Mouse (Mus musculus) liver, adult 2 months (tissue): ENCODE measurements around the gene Ppp1r3c. TPM values are rescaled to one million over a fixed set of nuclear protein-coding genes. Genes with fewer than 3 reads are reported as not detected.
"Not testable (repeated sequence)": the region's sequence is repeated elsewhere in the genome, so short reads cannot be mapped to it uniquely, and the experiment has no call there.

Source experiments
- DNase-seq: peaks from one replicate; pipeline ENCODE4 v3.0.0-alpha.2; 2011; ENCODE audit warnings: low read depth, low spot score; ENCODE audit errors: extremely low read depth
- H3K27ac ChIP-seq: fragments of 200-500 bp; replicated peaks from 2 replicates; pipeline ENCODE4 v1.5.1; 2012; ENCODE audit warnings: low read depth, mild to moderate bottlenecking, control low read depth, inconsistent platforms, low read length; ENCODE audit not compliant: insufficient read depth
- H3K27me3 ChIP-seq: fragments of 200-500 bp; 2 replicates; pipeline ENCODE4 v1.6.1; 2012; ENCODE audit warnings: mild to moderate bottlenecking, moderate library complexity, low read length, inconsistent platforms; ENCODE audit not compliant: control insufficient read depth, insufficient read depth
- H3K36me3 ChIP-seq: fragments of 200-500 bp; 2 replicates; pipeline ENCODE4 v1.6.1; 2012; ENCODE audit warnings: low read length, inconsistent platforms; ENCODE audit not compliant: control insufficient read depth, insufficient read depth
- H3K4me1 ChIP-seq: fragments of 200-500 bp; 2 replicates; pipeline ENCODE4 v1.6.1; 2011; ENCODE audit warnings: low read length; ENCODE audit not compliant: control insufficient read depth, insufficient read depth
- H3K4me3 ChIP-seq: fragments of 200-500 bp; 2 replicates; pipeline ENCODE4 v1.5.1; 2011; ENCODE audit warnings: low read depth, mild to moderate bottlenecking, control low read depth, low read length, moderate library complexity; ENCODE audit not compliant: insufficient read depth
- H3K79me2 ChIP-seq: fragments of 200-500 bp; 2 replicates; pipeline ENCODE4 v1.6.1; 2012; ENCODE audit warnings: inconsistent platforms, mild to moderate bottlenecking, low read length, moderate library complexity; ENCODE audit not compliant: control insufficient read depth, insufficient read depth
- H3K9ac ChIP-seq: fragments of 200-500 bp; 2 replicates; pipeline ENCODE4 v1.6.1; 2012; ENCODE audit warnings: low read depth, mild to moderate bottlenecking, control low read depth, inconsistent platforms, low read length
- CTCF ChIP-seq: fragments of 200-500 bp; IDR thresholded peaks from 2 replicates; pipeline ENCODE4 v1.5.1; 2011; ENCODE audit warnings: low read depth, low read length, control low read depth
- POLR2A ChIP-seq: fragments of 200-500 bp; IDR thresholded peaks from 2 replicates; pipeline ENCODE4 v1.6.1; 2011; ENCODE audit warnings: low read length, control low read depth; ENCODE audit not compliant: insufficient read depth; ENCODE audit errors: extremely low read depth
- WGBS: fragments of 180-500 bp; shearing (Covaris S2); methylation state at CpG from one replicate; pipeline ENCODE4 v1.1.7; 2018; 5-methylcytosine and 5-hydroxymethylcytosine counted together
- polyA plus RNA-seq: library from polyadenylated mRNA; depleted of rRNA; stranded (reverse); fragments of >200 nt; gene quantifications from 2 replicates; pipeline ENCODE4 v1.2.3, GENCODE M21; 2012
- total RNA-seq: library from RNA; depleted of rRNA; stranded (reverse); fragments of >200 nt; gene quantifications from 2 replicates; pipeline ENCODE4 v1.2.3, GENCODE M21; 2014

The Ppp1r3c gene
- total and polyA plus RNA-seq, 2 experiments: 23.3 to 39.9 TPM

DNA sequence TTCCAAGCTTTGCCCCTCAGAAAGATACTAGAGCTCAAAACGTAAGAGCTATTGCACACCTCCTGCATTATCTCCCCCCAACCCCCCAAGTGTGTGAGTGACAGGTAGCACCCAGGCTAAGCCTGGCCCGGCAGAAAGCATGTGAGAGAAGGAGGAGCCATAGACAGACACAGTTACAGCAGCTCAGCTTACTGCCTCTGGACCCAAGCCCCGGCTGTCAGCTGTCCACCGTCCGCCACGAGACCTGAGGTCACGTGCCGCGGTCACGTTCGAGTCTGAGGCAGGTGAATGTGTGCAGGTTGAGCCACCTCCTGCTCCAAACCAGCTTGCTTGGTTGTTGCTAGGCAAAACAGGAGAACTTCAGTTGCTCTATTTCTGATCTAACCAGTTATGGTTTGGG is 5.1 kb downstream of the Ppp1r3c start:
- TF ChIP-seq POLR2A (no peak), CTCF (no peak)
- DNase-seq: peak; percentile 93
- H3K4me1 ChIP-seq: peaks cover 22% of the 10 kb centered on the region
- H3K36me3 ChIP-seq: peaks cover 5% of the 10 kb centered on the region
- no peaks in the 10 kb centered on the region; the same call in 1 of the 2 replicates for H3K79me2 ChIP-seq
- H3K27ac ChIP-seq: no peak overlapping the region; the same call in 1 of the 2 replicates
- WGBS: 25% methylated on average over 11 of the region's 11 CpGs
- H3K27me3 ChIP-seq: no peaks in the 10 kb centered on the region
- no peak overlapping the region for H3K4me3 ChIP-seq
- no peak overlapping the region for H3K9ac ChIP-seq

DNA sequence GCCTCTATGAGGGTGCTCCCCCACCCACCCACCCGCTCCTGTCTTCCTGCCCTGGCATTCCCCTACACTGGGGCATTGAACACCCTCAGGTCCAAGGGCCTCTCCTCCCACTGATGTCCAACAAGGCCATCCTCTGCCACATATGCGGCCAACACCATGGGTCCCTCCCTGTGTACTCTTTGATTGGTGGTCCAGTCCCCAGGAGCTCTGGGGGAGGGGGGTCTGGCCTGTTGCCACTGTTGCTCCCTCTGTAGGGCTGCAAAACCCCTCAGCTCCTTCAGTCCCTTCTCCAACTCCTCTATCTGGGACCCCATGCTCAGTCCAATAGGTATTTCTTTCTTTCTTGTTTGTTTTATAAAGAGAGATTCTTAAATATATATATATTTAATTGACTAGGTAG is 6.0 kb downstream of the Ppp1r3c start:
- H3K27ac ChIP-seq, H3K36me3 ChIP-seq, H3K4me3 ChIP-seq, H3K27me3 ChIP-seq, DNase-seq, H3K9ac ChIP-seq, H3K79me2 ChIP-seq: not testable (repeated sequence)
- 53% methylated on average over 2 of the region's 2 CpGs for WGBS
- peaks cover 22% of the 10 kb centered on the region for H3K4me1 ChIP-seq

DNA sequence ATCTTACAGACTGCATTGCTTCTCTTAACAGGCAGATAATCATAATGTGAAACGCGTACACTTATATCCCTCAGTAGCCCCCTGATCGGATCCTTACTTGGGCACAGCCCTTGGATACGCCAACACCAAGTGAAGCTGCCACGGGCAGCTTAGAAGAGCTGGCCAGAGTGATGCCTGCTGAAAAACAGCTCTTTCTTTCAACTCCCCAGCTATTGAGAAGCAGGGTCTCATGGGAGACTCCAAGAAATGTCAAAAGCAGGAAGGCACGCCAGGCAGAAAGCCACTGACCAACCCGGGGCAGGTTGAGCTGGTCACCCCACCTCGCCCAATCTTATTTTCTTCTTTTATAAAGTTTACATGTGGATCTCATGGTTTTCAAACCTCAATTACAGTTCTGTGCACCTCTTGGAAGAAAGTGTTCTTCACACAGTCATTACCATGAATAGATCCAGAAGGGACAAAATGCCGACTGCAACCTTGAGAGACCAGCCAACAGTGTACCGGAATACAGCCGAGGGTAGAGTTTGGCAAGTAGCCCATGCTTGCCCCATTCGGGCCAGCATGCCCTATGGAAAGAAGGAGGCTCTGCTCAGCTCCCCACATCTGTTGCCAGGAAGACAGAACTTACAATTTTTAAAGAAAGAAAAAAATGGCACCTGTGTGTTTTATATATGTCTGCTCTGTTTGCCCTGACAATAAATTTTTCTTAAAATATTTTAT is 7.6 kb downstream of the Ppp1r3c start:
- H3K36me3 ChIP-seq: peaks cover 5% of the 10 kb centered on the region
- no peak for DNase-seq
- H3K79me2 ChIP-seq: no peaks in the 10 kb centered on the region
- no peaks in the 10 kb centered on the region for H3K27me3 ChIP-seq
- H3K27ac ChIP-seq: no peak overlapping the region
- H3K4me3 ChIP-seq: no peak overlapping the region
- H3K9ac ChIP-seq: no peak overlapping the region
- no peak for TF ChIP-seq POLR2A
- TF ChIP-seq CTCF: no peak
- peaks cover 15% of the 10 kb centered on the region for H3K4me1 ChIP-seq
- WGBS: 78% methylated on average over 12 of the region's 12 CpGs

DNA sequence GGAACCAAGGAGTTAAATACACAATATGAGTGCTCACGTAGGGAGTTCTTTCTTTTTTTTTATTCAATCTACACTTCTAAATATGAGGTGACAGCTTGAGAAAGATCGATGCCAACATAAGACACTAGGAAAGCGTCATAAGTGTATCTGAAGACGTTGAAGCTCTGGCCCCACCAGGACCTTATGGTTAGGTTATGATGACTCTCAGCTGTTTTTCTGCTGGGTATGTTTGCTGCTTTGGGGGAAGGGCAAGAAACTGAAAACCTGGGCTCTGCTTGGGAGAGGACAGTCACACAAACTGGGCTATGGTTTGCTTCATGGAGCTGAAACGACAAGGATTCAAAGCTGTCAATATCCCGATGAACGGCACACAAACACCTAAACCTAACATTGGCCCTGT is 11.5 kb downstream of the Ppp1r3c start:
- Histone ChIP-seq H3K79me2 (no peaks in the 10 kb centered on the region), H3K27me3 (no peaks in the 10 kb centered on the region), H3K27ac (no peak overlapping the region), H3K4me1 (no peaks in the 10 kb centered on the region), H3K9ac (no peak overlapping the region), H3K4me3 (no peak overlapping the region), H3K36me3 (no peaks in the 10 kb centered on the region)
- 83% methylated on average over 7 of the region's 7 CpGs for WGBS
- TF ChIP-seq CTCF (no peak), POLR2A (no peak)
- DNase-seq: no peak

DNA sequence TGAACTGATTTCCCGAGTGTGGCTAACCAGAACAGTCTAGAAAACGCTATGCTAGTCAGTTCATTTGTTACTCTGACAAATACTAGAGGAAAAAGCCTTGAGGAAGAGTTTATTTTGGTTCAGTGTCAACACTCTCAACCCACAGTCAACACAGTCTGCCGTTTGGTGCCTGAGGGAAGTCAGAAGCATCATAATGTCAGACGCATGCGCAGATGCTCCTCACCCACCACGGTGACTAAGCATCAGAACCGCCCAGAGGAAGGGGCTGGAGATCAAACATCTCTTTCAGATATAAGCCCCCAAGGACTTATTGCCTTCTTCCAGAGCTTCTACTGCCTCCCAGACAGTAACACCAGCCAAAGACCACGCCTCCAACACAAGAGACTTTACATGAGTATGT is 15.3 kb downstream of the Ppp1r3c start:
- Histone ChIP-seq H3K36me3 (no peaks in the 10 kb centered on the region), H3K27me3 (no peaks in the 10 kb centered on the region), H3K79me2 (no peaks in the 10 kb centered on the region), H3K4me1 (no peaks in the 10 kb centered on the region), H3K9ac (no peak overlapping the region), H3K27ac (no peak overlapping the region), H3K4me3 (no peak overlapping the region)
- no peak for DNase-seq
- 59% methylated on average over 8 of the region's 8 CpGs for WGBS
- TF ChIP-seq CTCF (no peak), POLR2A (no peak)

DNA sequence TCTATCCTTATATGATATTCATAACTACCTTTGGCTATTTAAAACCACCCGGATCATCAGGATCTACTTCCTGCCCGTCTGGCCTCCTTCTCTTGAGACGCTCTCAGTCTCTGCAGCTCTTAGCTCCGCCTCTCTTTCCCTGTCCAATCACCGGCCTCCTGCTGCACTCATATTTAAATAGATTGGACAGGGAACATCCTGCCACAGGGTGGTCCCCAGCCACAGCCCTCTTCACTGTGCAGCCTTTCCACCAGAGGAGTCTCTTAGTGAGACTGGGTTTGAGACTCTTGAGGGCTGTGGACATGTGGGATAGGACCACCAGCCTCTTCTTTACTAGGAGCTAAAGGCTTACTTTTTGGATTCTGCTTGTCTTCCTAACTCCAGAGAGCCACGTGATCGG is 20.2 kb downstream of the Ppp1r3c start:
- no peak for DNase-seq
- Histone ChIP-seq H3K27me3 (no peaks in the 10 kb centered on the region), H3K27ac (no peak overlapping the region), H3K9ac (no peak overlapping the region), H3K4me3 (no peak overlapping the region), H3K79me2 (no peaks in the 10 kb centered on the region), H3K36me3 (no peaks in the 10 kb centered on the region), H3K4me1 (peaks cover 2% of the 10 kb centered on the region; the same call in 1 of the 2 replicates)
- WGBS: 88% methylated on average over 7 of the region's 7 CpGs
- no peak for TF ChIP-seq CTCF
- TF ChIP-seq POLR2A: no peak
